Mouse (Mus musculus): ENCODE measurements around the gene Gnb1. TPM values are rescaled to one million over a fixed set of nuclear protein-coding genes. Genes with fewer than 3 reads are reported as not detected.

Gene Gnb1
- polyA plus RNA-seq, 1 experiment, result 338 TPM

DNA sequence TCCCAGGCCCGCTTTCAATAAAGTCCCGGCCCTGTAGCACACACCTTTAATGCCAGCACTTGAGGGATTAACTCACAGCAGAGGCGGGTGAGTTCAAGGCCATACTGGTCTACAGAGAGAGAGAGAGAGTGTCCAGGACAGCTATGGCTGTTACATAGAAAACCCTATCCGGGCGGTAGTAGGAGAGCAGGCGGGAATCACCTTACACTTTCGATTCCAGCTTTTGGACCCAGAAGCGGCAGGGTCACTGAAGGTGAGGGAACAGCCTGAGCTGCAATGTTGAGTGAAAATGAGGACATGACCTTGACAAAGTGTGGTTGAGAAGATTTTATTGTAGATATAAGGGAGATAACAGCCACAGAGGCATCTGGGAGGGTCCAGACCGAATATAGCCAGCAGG, 82.7 kb downstream of the Gnb1 start:
- Histone ChIP-seq H3K79me2 (ENCODE audit: control insufficient read depth, insufficient read depth) (peaks cover 99% of the 10 kb centered on the region), H3K27me3 (ENCODE audit: control insufficient read depth, insufficient read depth, insufficient read length) (no peaks in the 10 kb centered on the region), H3ac (ENCODE audit: control insufficient read depth, insufficient read length, low read depth) (no peak overlapping the region), H3K36me3 (ENCODE audit: control insufficient read depth, insufficient read depth) (peaks cover 32% of the 10 kb centered on the region), H3K4me3 (ENCODE audit: insufficient read depth, poor library complexity, severe bottlenecking) (no peak overlapping the region), H3K79me3 (ENCODE audit: low read depth) (peaks cover 82% of the 10 kb centered on the region)
- no peak for TF ChIP-seq MYOG (IDR thresholded peaks at IDR 0.05; ENCODE audit: control insufficient read depth, extremely low read depth, insufficient read length)
- TF ChIP-seq MAX (IDR thresholded peaks at IDR 0.05), result no peak
- no peak for TF ChIP-seq CTCF (IDR thresholded peaks at IDR 0.05; ENCODE audit: control insufficient read depth, insufficient read depth, insufficient read length)

DNA sequence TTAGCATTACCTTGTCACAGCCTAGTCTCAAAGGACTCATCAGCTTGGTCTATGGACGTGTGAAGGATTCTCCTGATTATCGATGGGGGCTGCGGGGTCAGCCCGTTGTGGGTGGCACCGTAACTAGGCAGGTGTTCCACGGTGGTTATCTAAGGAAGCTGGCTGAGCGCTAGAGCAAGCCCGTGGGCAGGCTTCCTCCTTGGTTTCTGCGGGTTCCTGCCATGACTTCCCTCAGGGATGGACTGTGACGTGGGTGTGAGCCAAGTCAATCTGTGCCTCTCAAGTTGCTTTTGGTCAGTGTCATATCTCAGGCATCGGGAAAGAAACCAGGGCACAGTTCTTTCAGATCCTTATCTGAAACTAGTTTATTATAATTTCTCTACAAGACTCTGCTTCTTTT, 83.8 kb downstream of the Gnb1 start:
- Histone ChIP-seq H3K4me3 (ENCODE audit: insufficient read depth, poor library complexity, severe bottlenecking) (no peak overlapping the region), H3K79me2 (ENCODE audit: control insufficient read depth, insufficient read depth) (peaks cover 89% of the 10 kb centered on the region), H3K27me3 (ENCODE audit: control insufficient read depth, insufficient read depth, insufficient read length) (no peaks in the 10 kb centered on the region), H3K79me3 (ENCODE audit: low read depth) (peaks cover 72% of the 10 kb centered on the region), H3K36me3 (ENCODE audit: control insufficient read depth, insufficient read depth) (peaks cover 40% of the 10 kb centered on the region), H3ac (ENCODE audit: control insufficient read depth, insufficient read length, low read depth) (no peak overlapping the region)
- no peak for TF ChIP-seq CEBPB (IDR thresholded peaks at IDR 0.05; ENCODE audit: low read depth)
- TF ChIP-seq MAX (IDR thresholded peaks at IDR 0.05), result no peak
- no peak for TF ChIP-seq MYOD1 (IDR thresholded peaks at IDR 0.05; ENCODE audit: control insufficient read depth, insufficient read length, low read depth)

DNA sequence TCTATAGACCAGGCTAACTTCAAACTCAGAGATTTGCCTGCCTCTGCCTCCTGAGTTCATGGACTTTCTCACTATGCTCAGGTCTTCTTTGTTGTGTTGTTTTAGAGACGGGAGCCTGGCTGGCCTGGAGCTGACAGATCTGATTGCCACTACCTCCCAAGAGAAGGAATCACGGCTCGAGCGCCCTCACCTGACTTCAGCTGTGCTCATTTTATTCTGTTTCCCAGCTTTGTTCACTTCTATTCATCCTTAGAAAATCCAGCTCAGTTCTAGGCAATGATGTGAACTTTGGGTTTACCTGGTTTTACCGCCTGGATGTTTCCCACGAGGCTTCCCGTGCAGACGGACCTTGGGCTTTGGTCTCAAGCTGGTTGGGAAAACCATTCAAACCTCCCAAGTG, 84.4 kb downstream of the Gnb1 start:
- peaks cover 45% of the 10 kb centered on the region for H3K36me3 ChIP-seq (ENCODE audit: control insufficient read depth, insufficient read depth)
- TF ChIP-seq MYOG (IDR thresholded peaks at IDR 0.05; ENCODE audit: control insufficient read depth, extremely low read depth, insufficient read length) (no peak), MYOD1 (IDR thresholded peaks at IDR 0.05; ENCODE audit: control insufficient read depth, insufficient read length, low read depth) (no peak), CEBPB (IDR thresholded peaks at IDR 0.05; ENCODE audit: low read depth) (no peak), USF1 (IDR thresholded peaks at IDR 0.05; ENCODE audit: low read depth) (no peak), CTCF (IDR thresholded peaks at IDR 0.05; ENCODE audit: control insufficient read depth, insufficient read depth, insufficient read length) (no peak), MAX (IDR thresholded peaks at IDR 0.05) (no peak)

DNA sequence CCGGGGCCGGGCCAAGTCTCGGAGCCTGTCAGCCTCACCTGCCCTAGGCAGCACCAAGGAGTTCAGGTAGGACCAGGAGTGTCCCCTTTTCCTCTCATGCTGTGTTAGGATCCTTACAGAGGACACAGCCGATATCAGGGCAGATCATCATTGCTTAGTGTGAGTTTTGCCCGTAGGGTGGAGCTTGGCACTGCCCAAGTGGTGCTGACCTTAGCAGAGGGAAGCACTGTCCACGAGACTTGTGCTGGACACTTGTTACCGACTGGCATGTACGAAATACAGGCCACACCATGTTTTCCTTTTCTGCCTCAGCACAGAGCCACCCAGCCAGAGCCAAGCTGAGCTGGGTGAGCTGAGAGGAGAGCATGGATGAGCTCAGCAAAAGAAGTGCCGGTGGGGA, 86.0 kb downstream of the Gnb1 start:
- Histone ChIP-seq H3K79me3 (ENCODE audit: low read depth) (peaks cover 55% of the 10 kb centered on the region), H3K4me3 (ENCODE audit: insufficient read depth, poor library complexity, severe bottlenecking) (no peak overlapping the region), H3K27me3 (ENCODE audit: control insufficient read depth, insufficient read depth, insufficient read length) (no peaks in the 10 kb centered on the region), H3ac (ENCODE audit: control insufficient read depth, insufficient read length, low read depth) (no peak overlapping the region), H3K36me3 (ENCODE audit: control insufficient read depth, insufficient read depth) (peaks cover 50% of the 10 kb centered on the region), H3K79me2 (ENCODE audit: control insufficient read depth, insufficient read depth) (peaks cover 81% of the 10 kb centered on the region)
- TF ChIP-seq FOSL1 (IDR thresholded peaks at IDR 0.05; ENCODE audit: insufficient read depth, low read length, poor library complexity, severe bottlenecking), result no peak
- no peak for TF ChIP-seq MYOD1 (IDR thresholded peaks at IDR 0.05; ENCODE audit: control insufficient read depth, insufficient read length, low read depth)
- TF ChIP-seq MYOG (IDR thresholded peaks at IDR 0.05; ENCODE audit: control insufficient read depth, extremely low read depth, insufficient read length), result no peak
- TF ChIP-seq MAX (IDR thresholded peaks at IDR 0.05), result no peak
- TF ChIP-seq CTCF (IDR thresholded peaks at IDR 0.05; ENCODE audit: control insufficient read depth, insufficient read depth, insufficient read length), result no peak
- no peak for TF ChIP-seq CEBPB (IDR thresholded peaks at IDR 0.05; ENCODE audit: low read depth)
- TF ChIP-seq USF1 (IDR thresholded peaks at IDR 0.05; ENCODE audit: low read depth), result no peak

More for the DNA sequence above, 84.4 kb downstream of the Gnb1 start:
- no peak overlapping the region for H3K4me3 ChIP-seq (ENCODE audit: insufficient read depth, poor library complexity, severe bottlenecking)
- H3K79me2 ChIP-seq (ENCODE audit: control insufficient read depth, insufficient read depth), result peaks cover 87% of the 10 kb centered on the region
- peaks cover 67% of the 10 kb centered on the region for H3K79me3 ChIP-seq (ENCODE audit: low read depth)
- no peak overlapping the region for H3ac ChIP-seq (ENCODE audit: control insufficient read depth, insufficient read length, low read depth)
- H3K27me3 ChIP-seq (ENCODE audit: control insufficient read depth, insufficient read depth, insufficient read length), result no peaks in the 10 kb centered on the region

DNA sequence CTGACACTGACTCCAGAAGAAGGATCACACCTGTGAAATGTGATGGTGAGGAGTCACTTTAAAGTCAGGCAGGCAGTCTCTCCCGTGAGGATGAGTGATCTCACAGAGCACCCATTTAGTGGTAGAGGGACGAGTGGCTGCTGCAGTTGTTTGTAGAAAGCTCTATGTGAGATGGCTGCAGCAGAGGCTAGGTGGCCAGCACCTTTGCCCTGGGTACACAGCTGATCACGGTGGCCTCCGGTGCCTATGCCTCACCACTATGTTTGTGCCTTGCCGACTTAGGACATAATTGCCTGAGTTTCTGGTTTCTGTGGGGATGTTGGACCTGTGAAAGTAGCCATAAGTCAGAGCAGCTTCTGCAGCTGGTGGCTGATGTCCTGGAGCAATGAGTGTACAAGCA, 86.6 kb downstream of the Gnb1 start:
- TF ChIP-seq CEBPB (IDR thresholded peaks at IDR 0.05; ENCODE audit: low read depth) (no peak), MAX (IDR thresholded peaks at IDR 0.05) (no peak), MYOD1 (IDR thresholded peaks at IDR 0.05; ENCODE audit: control insufficient read depth, insufficient read length, low read depth) (no peak), USF1 (IDR thresholded peaks at IDR 0.05; ENCODE audit: low read depth) (no peak), CTCF (IDR thresholded peaks at IDR 0.05; ENCODE audit: control insufficient read depth, insufficient read depth, insufficient read length) (no peak)
- H3K79me3 ChIP-seq (ENCODE audit: low read depth), result peaks cover 49% of the 10 kb centered on the region
- no peaks in the 10 kb centered on the region for H3K27me3 ChIP-seq (ENCODE audit: control insufficient read depth, insufficient read depth, insufficient read length)
- H3ac ChIP-seq (ENCODE audit: control insufficient read depth, insufficient read length, low read depth), result no peak overlapping the region
- no peak overlapping the region for H3K4me3 ChIP-seq (ENCODE audit: insufficient read depth, poor library complexity, severe bottlenecking)
- peaks cover 52% of the 10 kb centered on the region for H3K36me3 ChIP-seq (ENCODE audit: control insufficient read depth, insufficient read depth)
- peaks cover 78% of the 10 kb centered on the region for H3K79me2 ChIP-seq (ENCODE audit: control insufficient read depth, insufficient read depth)

DNA sequence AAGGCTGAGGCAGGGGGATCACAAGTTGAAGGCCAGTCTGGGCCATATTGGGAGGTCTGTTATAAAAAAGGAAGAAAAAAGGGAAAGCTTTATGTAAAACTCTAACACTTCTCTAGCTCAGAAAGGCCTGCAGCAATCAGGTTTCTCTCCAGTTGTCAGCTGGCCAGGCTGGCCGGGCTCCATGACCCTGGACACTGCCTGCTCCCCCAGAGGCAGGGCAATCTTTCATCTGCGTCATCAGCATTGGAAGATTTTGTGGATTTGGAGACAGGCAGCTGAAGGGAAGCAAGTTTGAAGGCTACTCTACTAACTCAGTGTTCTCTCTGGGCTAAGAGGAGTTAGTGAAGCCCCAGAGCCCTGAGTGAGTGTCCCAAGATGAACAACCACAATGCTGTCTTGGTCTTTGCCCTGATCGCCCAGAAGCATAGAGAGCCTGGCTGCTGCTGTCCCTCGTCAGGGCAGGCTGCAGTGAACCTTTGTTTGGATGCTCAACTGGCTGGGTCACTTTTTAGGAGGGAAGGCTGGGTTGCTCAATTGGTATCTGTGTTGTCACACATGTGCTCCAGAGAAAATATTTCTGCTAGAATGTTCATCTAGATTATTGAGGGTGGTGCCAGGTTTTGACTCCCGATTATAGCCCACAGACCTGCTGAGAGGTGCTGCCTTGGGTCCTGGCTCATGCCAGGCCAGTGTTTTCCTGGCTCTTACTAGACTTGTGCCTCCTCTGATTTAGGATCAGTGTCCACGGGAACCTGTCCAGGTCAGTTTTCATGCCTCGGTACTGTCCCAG, 87.4 kb downstream of the Gnb1 start:
- Histone ChIP-seq H3K79me3 (ENCODE audit: low read depth) (peaks cover 48% of the 10 kb centered on the region), H3K79me2 (ENCODE audit: control insufficient read depth, insufficient read depth) (peaks cover 78% of the 10 kb centered on the region), H3K36me3 (ENCODE audit: control insufficient read depth, insufficient read depth) (peaks cover 60% of the 10 kb centered on the region), H3K4me3 (ENCODE audit: insufficient read depth, poor library complexity, severe bottlenecking) (no peak overlapping the region), H3ac (ENCODE audit: control insufficient read depth, insufficient read length, low read depth) (no peak overlapping the region), H3K27me3 (ENCODE audit: control insufficient read depth, insufficient read depth, insufficient read length) (no peaks in the 10 kb centered on the region)
- TF ChIP-seq MYOD1 (IDR thresholded peaks at IDR 0.05; ENCODE audit: control insufficient read depth, insufficient read length, low read depth), result no peak
- TF ChIP-seq USF1 (IDR thresholded peaks at IDR 0.05; ENCODE audit: low read depth), result no peak
- TF ChIP-seq MAX (IDR thresholded peaks at IDR 0.05), result no peak
- no peak for TF ChIP-seq CEBPB (IDR thresholded peaks at IDR 0.05; ENCODE audit: low read depth)
- TF ChIP-seq CTCF (IDR thresholded peaks at IDR 0.05; ENCODE audit: control insufficient read depth, insufficient read depth, insufficient read length), result no peak
- TF ChIP-seq FOSL1 (IDR thresholded peaks at IDR 0.05; ENCODE audit: insufficient read depth, low read length, poor library complexity, severe bottlenecking), result no peak
- no peak for TF ChIP-seq MYOG (IDR thresholded peaks at IDR 0.05; ENCODE audit: control insufficient read depth, extremely low read depth, insufficient read length)
